Mouse (Mus musculus) fat pad, adult 2 months (tissue): ENCODE results near the gene Tctex1d1.

Experiments
- DNase-seq: peaks from one replicate; pipeline ENCODE4 v3.0.0-alpha.2; 2011; ENCODE audit warnings: low read depth, low spot score; ENCODE audit errors: extremely low read depth

The Tctex1d1 gene

DNA sequence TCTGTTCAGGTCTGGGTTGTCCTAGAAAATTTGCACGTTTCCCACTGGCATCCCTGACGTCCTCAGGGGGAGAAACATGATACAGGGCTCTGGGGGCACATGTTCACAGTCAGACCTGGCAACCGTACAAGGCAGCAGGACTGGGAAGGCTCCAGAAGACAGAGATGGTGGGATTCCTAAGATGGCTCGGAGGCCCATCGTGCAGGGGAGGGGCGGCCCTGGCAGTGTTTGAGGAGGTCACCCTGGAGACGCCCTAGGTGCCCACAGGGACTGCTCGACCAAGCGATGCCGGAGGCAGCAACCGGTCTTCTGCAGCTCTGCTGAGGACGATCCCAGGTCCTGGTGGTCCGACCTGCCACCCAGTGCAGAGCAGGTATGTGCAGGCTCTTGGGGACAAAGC lies at the start of gene Tctex1d1:
TSS of gene Tctex1d1 (plus strand) at position 167 of the 400 bp plus-strand sequence.
- DNase-seq: no peak

GRCm38 (mm10) chr4:102929491-102929890 lies 48.9 kb upstream of the Tctex1d1 start:
- DNase-seq: no peak

- DNase-seq: no peak
These were observed 47.7 kb upstream of the Tctex1d1 start for GRCm38 (mm10) chr4:102930679-102931078.

- DNase-seq: no peak
These were observed 38.1 kb upstream of the Tctex1d1 start for GRCm38 (mm10) chr4:102940266-102940665.

DNA sequence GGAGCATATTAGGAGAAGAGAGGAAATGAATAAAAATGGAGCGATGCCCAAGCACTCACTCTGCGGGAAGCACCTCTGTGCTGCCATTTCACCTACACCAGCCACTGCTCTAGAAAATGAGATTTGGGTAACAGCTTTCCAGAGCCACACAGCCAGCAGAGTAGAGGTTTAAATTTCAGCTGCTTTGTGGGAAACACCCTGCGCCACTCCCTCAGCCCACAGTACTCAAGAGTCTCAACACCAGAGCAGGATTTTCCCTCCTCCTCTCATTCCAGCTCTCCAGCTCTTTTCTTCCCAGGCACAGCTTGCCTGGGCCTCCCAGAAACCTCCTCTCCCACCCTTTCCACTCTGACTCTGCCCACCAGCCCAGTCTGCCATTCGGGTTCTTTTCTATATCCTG lies 37.7 kb upstream of the Tctex1d1 start:
- DNase-seq: no peak

- no peak for DNase-seq
These were observed 34.1 kb upstream of the Tctex1d1 start for GRCm38 (mm10) chr4:102944325-102944724.

GRCm38 (mm10) chr4:102952476-102952875 lies 25.9 kb upstream of the Tctex1d1 start:
- no peak for DNase-seq

DNA sequence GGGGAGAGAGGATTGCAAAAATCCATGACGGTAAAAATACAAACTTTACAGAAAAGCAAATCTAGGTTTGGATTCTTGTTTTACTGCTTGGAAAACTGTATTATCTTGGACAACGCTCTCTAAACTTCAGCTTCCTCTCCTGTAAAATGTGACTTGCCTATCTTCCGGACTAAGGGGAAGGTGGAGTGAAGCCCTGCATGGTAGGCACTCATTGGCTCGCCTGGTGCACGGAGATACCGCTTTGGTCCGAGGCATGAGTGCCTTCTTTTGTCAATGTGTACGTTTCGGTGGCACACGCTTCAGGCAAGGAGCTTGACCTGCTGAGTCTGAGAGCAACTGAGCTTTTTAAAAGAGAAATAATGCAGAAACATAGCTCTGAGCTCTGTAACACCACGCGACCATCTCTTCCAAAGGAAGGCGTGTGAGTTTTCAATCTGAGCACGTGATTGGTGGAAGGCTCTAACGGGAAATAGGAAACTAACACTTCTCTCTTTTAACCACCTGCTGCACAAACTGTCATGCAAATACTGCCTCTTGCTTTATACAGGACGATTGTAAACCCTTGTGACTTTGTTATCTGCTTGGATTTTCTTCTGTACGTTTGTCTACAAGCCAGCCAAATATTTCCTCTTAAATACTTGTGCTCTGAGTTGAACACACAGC lies 23.0 kb upstream of the Tctex1d1 start:
- no peak for DNase-seq

GRCm38 (mm10) chr4:102959409-102959808 lies 19.0 kb upstream of the Tctex1d1 start:
- DNase-seq: no peak

DNA sequence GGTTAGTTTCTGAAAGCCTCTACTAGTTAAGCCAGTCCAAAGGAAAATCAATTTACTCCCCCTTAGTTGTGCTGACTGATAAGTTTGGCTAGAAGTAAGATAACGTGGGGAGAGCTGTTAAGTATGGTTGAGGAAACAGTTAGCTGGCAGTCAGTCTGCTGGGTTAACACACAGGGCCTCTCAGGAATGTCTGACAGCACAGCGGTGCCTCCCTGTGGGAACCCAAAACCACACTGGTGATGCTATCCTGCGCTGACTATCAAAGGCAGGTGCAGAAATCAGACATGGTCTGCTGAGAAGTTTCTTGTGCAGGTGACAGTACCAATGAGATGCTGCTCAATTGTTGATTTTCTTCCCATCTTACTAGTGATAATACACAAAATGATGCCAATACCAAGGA lies 14.2 kb upstream of the Tctex1d1 start:
- DNase-seq: no peak

DNA sequence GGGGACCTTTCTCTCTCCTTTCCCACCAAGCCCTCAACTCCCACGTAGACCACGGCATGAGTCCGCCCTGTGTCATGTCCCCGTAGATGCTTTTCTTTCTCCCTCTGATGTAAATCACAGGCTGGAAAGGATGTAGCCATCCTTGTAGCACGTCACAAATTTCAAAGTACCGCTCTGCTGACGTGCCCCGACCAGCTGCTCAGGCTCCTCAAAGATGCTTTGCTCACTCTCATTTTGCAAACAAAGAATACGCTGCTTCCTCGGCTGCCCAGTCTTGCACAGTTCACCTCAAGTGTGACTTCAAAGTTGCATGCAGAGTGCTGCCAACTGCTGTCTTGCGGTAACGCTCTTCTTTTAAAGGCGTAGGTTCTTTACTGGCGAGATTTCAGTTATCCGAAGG lies 10.6 kb upstream of the Tctex1d1 start:
- DNase-seq: no peak

GRCm38 (mm10) chr4:102969599-102969998 lies 8.8 kb upstream of the Tctex1d1 start:
- no peak for DNase-seq

GRCm38 (mm10) chr4:102971159-102971558 lies 7.2 kb upstream of the Tctex1d1 start:
- no peak for DNase-seq

DNA sequence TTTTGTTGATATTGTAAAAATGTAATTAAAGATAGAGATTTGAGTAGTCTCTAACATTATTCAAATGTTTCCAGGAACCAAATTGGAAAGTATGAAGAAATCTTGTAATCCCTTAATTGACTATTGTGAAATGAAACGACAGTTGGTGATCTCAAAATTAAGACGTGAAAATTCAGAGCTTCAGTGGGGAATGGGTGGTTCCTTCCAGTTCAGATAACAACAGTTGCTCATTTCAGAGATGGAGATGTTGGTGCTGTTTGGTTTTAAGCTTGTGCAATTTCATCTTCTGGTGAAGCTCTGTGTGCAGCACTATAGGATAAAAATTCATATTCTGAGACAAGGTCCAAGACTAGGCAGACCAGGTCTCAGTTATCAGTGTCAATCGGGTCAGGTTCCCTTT lies 6.3 kb upstream of the Tctex1d1 start:
- no peak for DNase-seq

- no peak for DNase-seq
These were observed 4.2 kb upstream of the Tctex1d1 start for GRCm38 (mm10) chr4:102974172-102974571.

- DNase-seq: no peak
These were observed 1.8 kb upstream of the Tctex1d1 start for GRCm38 (mm10) chr4:102976290-102977275.

DNA sequence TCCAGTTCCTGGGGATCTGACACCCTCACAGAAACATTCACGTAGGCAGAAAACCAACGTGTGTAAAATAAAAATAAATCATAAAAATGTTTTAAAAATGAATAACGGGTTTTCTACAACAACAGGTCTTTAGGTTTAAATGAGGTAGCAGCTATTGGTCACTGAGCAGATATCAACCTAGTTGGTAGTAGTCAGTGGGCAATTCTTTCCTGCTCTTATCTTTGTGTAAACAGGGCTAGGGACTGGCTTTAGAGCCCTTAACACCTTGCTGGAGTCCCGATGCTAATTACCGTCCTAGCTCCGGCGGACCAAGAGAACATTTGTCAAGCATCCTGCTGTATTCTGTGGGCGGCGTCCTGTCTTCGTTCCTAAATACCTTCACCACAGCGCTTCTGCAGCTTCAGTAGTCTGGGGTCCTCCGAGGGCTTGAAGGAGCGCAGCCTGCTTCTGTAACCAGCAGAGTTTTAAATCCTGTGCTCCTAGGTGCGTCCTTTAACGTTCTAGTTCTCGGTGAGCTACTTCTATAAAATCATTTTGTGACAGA lies 556 bp upstream of the Tctex1d1 start:
- no peak for DNase-seq

GRCm38 (mm10) chr4:102979385-102979784 lies 979 bp downstream of the Tctex1d1 start:
- no peak for DNase-seq

DNA sequence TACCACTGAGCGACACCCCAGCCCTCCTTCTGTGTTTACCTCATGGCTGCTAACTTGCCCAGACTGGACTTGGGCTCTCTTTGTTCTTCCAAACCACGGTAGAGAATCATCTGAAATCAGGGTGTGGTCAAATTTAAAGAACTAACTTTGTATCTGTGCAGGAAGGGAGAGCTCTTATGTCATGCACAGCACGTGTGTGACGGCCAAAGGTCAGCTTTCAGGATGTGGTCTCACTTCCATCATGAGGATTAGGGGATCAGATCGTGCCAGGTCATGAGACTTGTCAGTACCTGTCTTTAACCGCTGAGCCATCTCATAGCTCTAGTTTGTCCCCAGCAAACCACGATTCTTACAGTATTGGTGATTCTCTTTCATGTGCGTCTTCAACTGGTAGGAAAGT lies 3.3 kb downstream of the Tctex1d1 start:
- no peak for DNase-seq

DNA sequence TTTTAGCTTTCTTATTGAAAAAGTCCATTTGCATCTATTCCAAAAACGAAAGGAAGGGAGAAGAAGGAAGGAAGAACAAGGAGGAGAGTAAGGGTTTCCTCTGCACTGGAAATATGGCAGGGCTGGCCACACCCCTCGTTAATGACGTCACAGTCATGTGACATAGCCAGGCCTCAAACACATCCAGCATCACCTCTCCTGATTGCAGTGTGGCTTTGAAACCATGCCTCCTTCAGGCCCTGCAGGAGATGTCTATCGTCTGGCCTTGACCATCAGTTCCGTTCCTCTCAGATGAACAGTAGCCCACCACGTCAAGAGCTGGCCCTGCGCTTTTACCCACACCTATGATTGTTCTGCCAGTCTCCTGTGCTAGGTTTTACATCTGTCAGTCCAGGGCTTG lies 7.8 kb downstream of the Tctex1d1 start:
- DNase-seq: no peak

DNA sequence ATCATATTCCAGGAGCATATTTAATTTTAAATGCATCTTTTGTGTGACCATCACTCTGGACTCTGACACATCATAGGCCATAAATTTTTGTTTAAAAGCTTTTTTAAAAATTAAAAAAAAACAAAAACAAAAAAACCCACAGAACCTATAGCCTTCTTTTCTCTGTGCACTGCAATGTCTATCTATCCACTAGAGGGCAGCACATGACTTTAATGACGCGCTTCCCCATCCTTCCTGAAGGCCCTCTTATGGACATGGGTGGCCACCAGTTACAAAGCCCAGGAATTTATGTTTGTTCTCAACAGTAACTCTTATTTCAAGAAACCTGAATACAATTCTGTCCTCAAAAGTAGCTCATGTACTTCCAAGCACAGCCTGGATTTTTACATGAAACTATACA lies 8.5 kb downstream of the Tctex1d1 start:
- DNase-seq: no peak

DNA sequence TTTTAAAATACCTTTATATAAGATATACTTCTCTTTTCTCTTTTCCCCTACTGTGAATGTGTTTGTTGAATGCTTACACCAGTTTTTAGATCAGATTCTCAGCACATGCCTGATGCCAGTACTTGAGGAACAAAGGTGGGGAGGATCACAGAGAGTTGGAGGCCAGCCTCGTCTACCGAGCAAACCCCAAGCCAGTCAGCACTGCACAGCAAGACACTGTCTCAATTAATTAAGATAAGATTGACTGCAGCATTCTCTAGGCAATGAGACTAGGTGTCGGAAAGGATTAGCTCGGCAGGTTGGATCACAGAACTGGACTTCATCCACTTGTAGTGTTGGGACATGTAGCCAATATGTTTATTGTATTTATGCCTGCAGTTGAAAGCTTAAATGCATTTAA lies 8.9 kb downstream of the Tctex1d1 start:
- peak; percentile 23 for DNase-seq
